Mouse (Mus musculus) myocyte (in vitro differentiated cells): Measurements from ENCODE around the gene Il13ra1. TPM values are rescaled to one million over a fixed set of nuclear protein-coding genes. Genes with fewer than 3 reads are reported as not detected.
A peak's percentile ranks its signal among the peaks of the same experiment; 100 is the strongest.

Experiments
- H3K27me3 ChIP-seq: one replicate; pipeline ENCODE4 v1.6.1; 2011; ENCODE audit not compliant: control insufficient read depth, insufficient read depth, insufficient read length
- H3K36me3 ChIP-seq: one replicate; pipeline ENCODE4 v1.6.1; 2011; ENCODE audit not compliant: control insufficient read depth, insufficient read depth
- H3K4me2 ChIP-seq: one replicate; pipeline ENCODE4 v1.6.1; 2011; ENCODE audit warnings: low read depth, control low read depth
- H3K4me3 ChIP-seq: one replicate; pipeline ENCODE4 v1.5.1; 2011; ENCODE audit warnings: mild to moderate bottlenecking, control low read depth, moderate library complexity
- H3K79me2 ChIP-seq: one replicate; pipeline ENCODE4 v1.6.1; 2011; ENCODE audit not compliant: control insufficient read depth, insufficient read depth
- H3ac ChIP-seq: one replicate; pipeline ENCODE4 v1.6.1; 2011; ENCODE audit not compliant: control insufficient read depth, insufficient read length
- CEBPB ChIP-seq: IDR thresholded peaks from 2 replicates; pipeline ENCODE4 v1.6.1; 2011; ENCODE audit warnings: mild to moderate bottlenecking, moderate library complexity; ENCODE audit not compliant: poor library complexity, insufficient read depth, severe bottlenecking
- E2F4 ChIP-seq: IDR thresholded peaks from one replicate; pipeline ENCODE4 v1.6.1; 2011; ENCODE audit warnings: mild to moderate bottlenecking, control low read depth, moderate library complexity; ENCODE audit not compliant: insufficient read depth
- MAX ChIP-seq: IDR thresholded peaks from one replicate; pipeline ENCODE4 v1.6.1; 2011; ENCODE audit warnings: low read depth, mild to moderate bottlenecking, control low read depth
- MYOD1 ChIP-seq, 3 experiments: IDR thresholded peaks; one replicate each; pipeline ENCODE4 v1.6.1; 2011; ENCODE audit warnings: control low read depth in 2 of 3, low read depth in 2 of 3, mild to moderate bottlenecking in 2 of 3, moderate library complexity in 1 of 3; ENCODE audit not compliant: insufficient read length in 2 of 3, control insufficient read depth in 1 of 3
- MYOG ChIP-seq, 3 experiments: IDR thresholded peaks; one replicate each; pipeline ENCODE4 v1.6.1; 2011; ENCODE audit warnings: control low read depth in 2 of 3, low read depth in 2 of 3, mild to moderate bottlenecking in 2 of 3; ENCODE audit not compliant: insufficient read length in 2 of 3, control insufficient read depth in 1 of 3, insufficient read depth in 1 of 3
- POLR2A ChIP-seq: IDR thresholded peaks from one replicate; pipeline ENCODE4 v1.6.1; 2011; ENCODE audit warnings: low read depth, mild to moderate bottlenecking, control low read depth, moderate library complexity; ENCODE audit not compliant: insufficient read length
- POLR2AphosphoS2 ChIP-seq: IDR thresholded peaks from one replicate; pipeline ENCODE4 v1.6.1; 2011; ENCODE audit warnings: low read depth, control low read depth; ENCODE audit not compliant: insufficient read length
- REST ChIP-seq: IDR thresholded peaks from one replicate; pipeline ENCODE4 v1.6.1; 2011; ENCODE audit warnings: mild to moderate bottlenecking, control low read depth, moderate library complexity; ENCODE audit not compliant: insufficient read depth, insufficient read length
- SRF ChIP-seq: IDR thresholded peaks from one replicate; pipeline ENCODE4 v1.6.1; 2011; ENCODE audit warnings: low read depth; ENCODE audit not compliant: control insufficient read depth, insufficient read length
- TCF12 ChIP-seq: IDR thresholded peaks from one replicate; pipeline ENCODE4 v1.6.1; 2011; ENCODE audit warnings: mild to moderate bottlenecking, control low read depth; ENCODE audit not compliant: poor library complexity, insufficient read depth, severe bottlenecking
- TCF3 ChIP-seq: IDR thresholded peaks from one replicate; pipeline ENCODE4 v1.6.1; 2011; ENCODE audit warnings: low read depth, control low read depth; ENCODE audit not compliant: insufficient read length
- USF1 ChIP-seq: IDR thresholded peaks from one replicate; pipeline ENCODE4 v1.6.1; 2011; ENCODE audit warnings: low read depth, mild to moderate bottlenecking, control low read depth, moderate library complexity
- polyA plus RNA-seq: library from polyadenylated mRNA; unstranded; fragments of >200 nt; fragmentation: generic; extraction: Trizol; gene quantifications from one replicate; pipeline ENCODE4 v1.2.1, GENCODE M21; 2012; ENCODE audit warnings: missing spikeins

The Il13ra1 gene
- polyA plus RNA-seq = 9.0 TPM

- peak within 1 kb of the TSS; percentile 2 for H3ac ChIP-seq
- no peaks in the 10 kb centered on the region for H3K27me3 ChIP-seq
- peaks cover 26% of the 10 kb centered on the region for H3K79me2 ChIP-seq
- peak within 1 kb of the TSS; percentile 37 for H3K4me3 ChIP-seq
- H3K4me2 ChIP-seq = peak within 1 kb of the TSS; percentile 75
- no peak for TF ChIP-seq TCF12
- no peak for TF ChIP-seq CEBPB
- TF ChIP-seq MYOD1 (IDR thresholded peaks at IDR 0.05; ENCODE audit: control insufficient read depth in 1 of 3, insufficient read length in 2 of 3, low read depth in 2 of 3) = peak in 1 of 3 experiments; percentile 41
- no peak for TF ChIP-seq USF1
- TF ChIP-seq TCF3 = no peak
- no peak for TF ChIP-seq MYOG (IDR thresholded peaks at IDR 0.05; ENCODE audit: control insufficient read depth in 1 of 3, insufficient read depth in 1 of 3, insufficient read length in 2 of 3, low read depth in 2 of 3)
- TF ChIP-seq POLR2AphosphoS2 = peak; percentile 70
- peak; percentile 80 for TF ChIP-seq POLR2A
- no peak for TF ChIP-seq REST
- TF ChIP-seq SRF = no peak
- H3K36me3 ChIP-seq = no peaks in the 10 kb centered on the region
These were observed at the start of gene Il13ra1 for GRCm38 (mm10) chrX:36111622-36112421. TSS of gene Il13ra1 (plus strand) at chrX:36112110.

DNA sequence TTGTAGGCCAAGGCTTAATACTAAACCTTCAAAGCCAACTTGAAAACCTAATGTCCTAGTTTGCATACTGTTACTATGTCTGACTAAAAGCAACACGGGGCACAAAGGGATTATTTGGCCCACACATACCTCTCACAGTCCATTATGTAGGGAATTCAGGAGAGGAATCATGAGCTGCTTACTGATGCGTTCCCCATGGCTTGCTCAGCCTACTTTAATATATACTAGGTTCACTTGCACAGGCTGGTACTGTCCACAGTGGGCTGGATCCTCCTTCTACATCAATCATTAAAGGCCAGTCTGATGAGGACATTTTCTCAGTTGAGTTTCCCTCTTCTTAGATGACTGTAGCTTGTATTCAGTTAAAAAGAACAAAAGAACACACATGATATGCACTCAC is 37.9 kb upstream of the Il13ra1 start:
- Histone ChIP-seq H3K27me3 (no peaks in the 10 kb centered on the region), H3K36me3 (no peaks in the 10 kb centered on the region), H3ac (no peak overlapping the region), H3K79me2 (no peaks in the 10 kb centered on the region), H3K4me3 (no peak overlapping the region), H3K4me2 (no peak overlapping the region)
- TF ChIP-seq REST (no peak), TCF3 (no peak), MYOG (IDR thresholded peaks at IDR 0.05; ENCODE audit: control insufficient read depth in 1 of 3, insufficient read depth in 1 of 3, insufficient read length in 2 of 3, low read depth in 2 of 3) (no peak), USF1 (no peak), TCF12 (no peak), E2F4 (no peak), CEBPB (no peak), MYOD1 (IDR thresholded peaks at IDR 0.05; ENCODE audit: control insufficient read depth in 1 of 3, insufficient read length in 2 of 3, low read depth in 2 of 3) (no peak), POLR2A (no peak), SRF (no peak), MAX (no peak), POLR2AphosphoS2 (no peak)

GRCm38 (mm10) chrX:36077164-36077563 is 34.7 kb upstream of the Il13ra1 start:
- Histone ChIP-seq H3K4me2 (no peak overlapping the region), H3K27me3 (no peaks in the 10 kb centered on the region), H3K36me3 (no peaks in the 10 kb centered on the region), H3K4me3 (no peak overlapping the region), H3K79me2 (no peaks in the 10 kb centered on the region), H3ac (no peak overlapping the region)
- TF ChIP-seq MYOG (IDR thresholded peaks at IDR 0.05; ENCODE audit: control insufficient read depth in 1 of 3, insufficient read depth in 1 of 3, insufficient read length in 2 of 3, low read depth in 2 of 3) (no peak), TCF3 (no peak), E2F4 (no peak), MYOD1 (IDR thresholded peaks at IDR 0.05; ENCODE audit: control insufficient read depth in 1 of 3, insufficient read length in 2 of 3, low read depth in 2 of 3) (no peak), SRF (no peak), MAX (no peak), POLR2A (no peak), TCF12 (no peak), POLR2AphosphoS2 (no peak), REST (no peak), CEBPB (no peak), USF1 (no peak)

DNA sequence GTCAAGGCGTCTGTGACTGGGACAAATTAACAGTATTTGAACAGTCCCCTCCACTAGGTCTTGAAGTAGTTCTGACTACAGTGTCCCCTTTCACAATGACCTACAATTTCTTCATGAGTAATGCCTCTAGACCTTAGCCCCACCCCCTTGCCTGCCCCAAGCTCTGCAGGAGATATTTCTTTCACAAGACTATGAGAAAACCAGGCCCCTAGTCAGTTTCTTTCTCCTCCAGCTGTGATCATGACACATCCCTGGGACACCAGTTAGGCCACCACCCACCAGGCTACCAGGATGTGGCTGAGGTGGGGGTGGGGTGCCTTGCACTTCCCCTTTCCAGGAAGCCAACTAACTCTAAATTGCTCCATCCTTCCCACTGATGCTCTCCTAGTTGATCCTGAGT is 29.0 kb upstream of the Il13ra1 start:
- Histone ChIP-seq H3K4me3 (no peak overlapping the region), H3K27me3 (no peaks in the 10 kb centered on the region), H3K36me3 (no peaks in the 10 kb centered on the region), H3ac (no peak overlapping the region), H3K79me2 (no peaks in the 10 kb centered on the region), H3K4me2 (no peak overlapping the region)
- TF ChIP-seq TCF3 (no peak), SRF (no peak), MAX (no peak), POLR2AphosphoS2 (no peak), MYOD1 (IDR thresholded peaks at IDR 0.05; ENCODE audit: control insufficient read depth in 1 of 3, insufficient read length in 2 of 3, low read depth in 2 of 3) (no peak), MYOG (IDR thresholded peaks at IDR 0.05; ENCODE audit: control insufficient read depth in 1 of 3, insufficient read depth in 1 of 3, insufficient read length in 2 of 3, low read depth in 2 of 3) (no peak), CEBPB (no peak), USF1 (no peak), POLR2A (no peak), E2F4 (no peak), TCF12 (no peak), REST (no peak)
